Mouse (Mus musculus): ENCODE results near the gene Uxs1.

Gene Uxs1

GRCm38 (mm10) chr1:43789765-43790164 is 37.8 kb downstream of the Uxs1 start:
- DNase-seq, result no peak

DNA sequence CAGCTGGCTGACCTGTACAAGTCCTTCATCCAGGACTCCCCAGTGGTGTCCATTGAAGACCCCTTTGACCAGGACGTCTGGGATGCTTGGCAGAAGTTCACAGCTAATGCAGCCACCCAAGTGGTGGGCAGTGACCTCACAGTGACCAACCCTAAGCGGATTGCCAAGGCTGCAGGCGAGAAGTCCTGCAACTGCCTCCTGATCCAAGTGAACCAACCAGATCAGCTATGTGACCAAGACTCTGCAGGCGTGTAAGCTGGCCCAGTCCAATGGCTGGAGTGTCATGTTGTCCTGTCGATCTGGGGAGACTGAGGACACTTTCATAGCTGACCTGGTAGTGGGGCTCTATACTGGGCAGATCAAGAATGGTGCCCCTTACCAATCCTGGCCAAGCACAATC is 40.9 kb downstream of the Uxs1 start:
- DNase-seq, result no peak

DNA sequence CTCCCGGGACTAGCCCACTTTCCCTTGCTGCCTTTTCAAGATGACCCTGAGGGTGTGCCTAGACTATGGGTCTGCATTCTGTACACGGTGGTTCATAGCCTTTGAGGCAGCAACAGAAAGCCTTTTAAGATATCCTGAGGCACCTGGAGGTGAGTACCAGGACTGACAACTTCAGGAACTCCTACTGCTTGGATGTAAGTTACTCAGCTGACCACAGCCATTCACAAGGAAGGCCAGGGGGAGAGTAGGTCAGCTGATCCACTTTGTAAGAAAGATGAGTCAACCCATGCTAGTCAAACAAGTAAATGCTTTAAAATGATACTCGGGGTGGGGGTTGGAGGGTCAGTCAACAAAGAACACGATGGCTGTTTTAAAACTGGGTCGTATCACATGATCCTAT is 42.3 kb downstream of the Uxs1 start:
- no peak for DNase-seq

GRCm38 (mm10) chr1:43783186-43783585 is 44.4 kb downstream of the Uxs1 start:
- no peak for DNase-seq

GRCm38 (mm10) chr1:43782680-43783079 is 44.9 kb downstream of the Uxs1 start:
- DNase-seq, result peak; percentile 38

DNA sequence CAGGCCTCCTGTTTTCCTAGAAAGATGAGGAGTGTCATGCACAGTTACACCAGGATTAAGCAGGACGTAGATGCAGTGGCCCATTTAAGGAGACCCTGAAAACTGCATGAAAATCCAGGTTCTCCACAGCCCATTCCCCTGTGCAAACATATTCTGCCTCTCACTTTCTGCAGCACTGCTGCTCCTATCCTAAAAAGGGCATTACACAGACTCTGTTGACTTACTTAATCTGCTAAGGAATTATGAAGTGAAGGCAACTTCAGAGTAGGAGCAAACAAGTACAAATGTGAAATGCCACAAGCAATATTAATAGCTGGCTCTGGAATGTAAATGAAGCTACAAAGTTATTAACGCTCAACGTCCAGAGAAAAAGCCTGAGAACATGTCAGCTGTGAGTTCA is 45.9 kb downstream of the Uxs1 start:
- DNase-seq, result no peak

- no peak for DNase-seq
Observed at GRCm38 (mm10) chr1:43781195-43781594, 46.4 kb downstream of the Uxs1 start.

DNA sequence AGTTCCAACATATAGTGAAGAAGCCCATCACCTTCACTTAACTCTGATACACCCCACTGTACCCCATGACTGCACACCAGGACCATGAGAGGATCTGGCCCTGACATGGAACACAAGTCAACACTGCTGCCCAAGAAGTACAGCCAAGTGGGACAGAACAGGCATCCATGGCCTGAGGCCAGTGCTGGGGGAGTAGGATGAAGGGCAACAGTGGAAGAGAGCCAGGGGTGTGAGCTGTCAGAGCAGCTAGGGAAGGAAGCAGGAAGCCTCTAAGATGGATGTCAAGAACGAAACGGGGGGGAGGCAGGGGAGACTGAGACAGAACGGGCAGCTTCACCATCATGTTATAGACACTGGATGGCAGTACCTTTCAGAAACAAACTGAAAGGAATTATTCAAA is 51.5 kb downstream of the Uxs1 start:
- DNase-seq, result no peak

GRCm38 (mm10) chr1:43774126-43774525 is 53.5 kb downstream of the Uxs1 start:
- no peak for DNase-seq

DNA sequence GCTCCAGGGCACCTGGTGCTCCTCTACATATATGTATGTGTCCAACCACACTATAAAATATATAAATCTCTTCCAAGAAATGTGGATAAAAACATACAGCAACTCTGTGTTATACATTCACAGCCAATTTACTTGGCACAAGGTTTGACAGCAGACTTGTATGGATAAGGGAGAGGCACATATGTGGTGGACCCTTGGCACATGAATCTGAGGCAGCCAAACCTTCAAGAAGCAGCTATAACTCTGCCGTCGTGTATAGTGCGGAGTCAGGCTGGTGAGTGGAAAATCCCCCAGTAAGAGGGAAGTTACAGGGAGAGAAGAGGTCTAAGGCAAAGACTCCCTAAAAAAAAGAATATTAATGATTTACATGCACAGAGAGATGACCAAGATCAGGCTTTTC is 54.9 kb downstream of the Uxs1 start:
- no peak for DNase-seq

- no peak for DNase-seq
Observed at GRCm38 (mm10) chr1:43770032-43770431, 57.6 kb downstream of the Uxs1 start.

GRCm38 (mm10) chr1:43769348-43769747 is 58.3 kb downstream of the Uxs1 start:
- no peak for DNase-seq

GRCm38 (mm10) chr1:43768385-43768990 is 59.1 kb downstream of the Uxs1 start:
- DNase-seq, result no peak

DNA sequence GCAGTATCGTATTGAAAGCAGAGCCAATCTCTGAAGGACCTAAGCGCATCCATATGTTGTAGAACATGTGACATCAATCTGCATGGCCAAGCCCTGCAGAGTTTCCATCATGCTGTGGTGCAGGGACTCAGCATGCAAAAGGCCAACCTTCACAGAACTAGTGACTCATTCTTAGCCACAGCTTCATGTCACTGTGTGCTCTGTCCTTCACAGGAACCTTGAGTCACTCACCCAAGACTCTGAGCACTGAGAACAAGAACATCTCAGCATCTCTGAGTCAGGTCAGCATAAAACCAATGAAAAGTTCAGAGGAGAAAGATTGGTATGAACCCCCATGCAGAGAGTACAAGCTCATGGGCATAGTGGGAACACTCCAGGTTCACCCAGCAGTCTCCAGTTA is 61.3 kb downstream of the Uxs1 start:
- DNase-seq, result no peak

DNA sequence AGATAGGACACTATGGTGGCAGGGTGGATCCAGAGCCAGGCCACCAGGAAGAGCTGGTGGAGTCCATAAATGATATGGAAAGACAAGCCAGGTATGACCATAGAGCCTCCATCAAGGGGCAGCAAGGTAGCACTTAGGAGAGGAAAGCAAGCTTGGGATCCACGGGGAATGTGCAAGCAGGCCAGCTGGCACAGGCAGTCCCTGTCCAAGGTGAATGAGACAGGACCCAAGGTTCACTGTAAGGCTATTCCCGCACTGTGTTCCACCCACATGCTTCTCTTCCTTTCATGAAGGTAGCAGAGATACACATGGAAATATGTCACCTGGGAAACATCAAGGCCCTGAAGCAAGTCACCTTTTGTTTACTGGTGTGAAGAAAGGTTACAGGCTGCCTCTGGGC is 63.1 kb downstream of the Uxs1 start:
- no peak for DNase-seq

DNA sequence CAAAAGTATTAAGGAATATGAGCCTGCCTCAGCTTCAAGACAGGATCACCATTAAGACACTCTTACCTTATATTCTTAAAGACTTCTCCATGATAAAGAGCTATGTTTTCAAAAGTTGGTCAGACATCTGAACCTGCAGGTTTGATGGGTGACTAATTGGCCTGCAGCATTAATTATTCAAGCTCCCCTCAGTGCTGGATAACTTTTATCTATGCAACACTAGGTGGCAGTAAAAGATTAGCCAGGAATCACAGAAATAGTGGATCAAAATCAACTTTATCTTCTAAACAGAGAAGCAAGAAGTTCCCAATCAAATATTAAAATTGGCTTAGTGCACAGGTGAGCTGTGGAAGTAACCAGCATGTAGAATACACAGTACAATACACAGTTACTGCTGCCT is 67.5 kb downstream of the Uxs1 start:
- no peak for DNase-seq

- DNase-seq, result peak; percentile 28
Observed at GRCm38 (mm10) chr1:43754448-43755312, 72.9 kb downstream of the Uxs1 start.

- no peak for DNase-seq
Observed at GRCm38 (mm10) chr1:43738519-43738894, 89.1 kb downstream of the Uxs1 start.

- DNase-seq, result peak; percentile 45
Observed at GRCm38 (mm10) chr1:43737812-43738518, 89.6 kb downstream of the Uxs1 start.

DNA sequence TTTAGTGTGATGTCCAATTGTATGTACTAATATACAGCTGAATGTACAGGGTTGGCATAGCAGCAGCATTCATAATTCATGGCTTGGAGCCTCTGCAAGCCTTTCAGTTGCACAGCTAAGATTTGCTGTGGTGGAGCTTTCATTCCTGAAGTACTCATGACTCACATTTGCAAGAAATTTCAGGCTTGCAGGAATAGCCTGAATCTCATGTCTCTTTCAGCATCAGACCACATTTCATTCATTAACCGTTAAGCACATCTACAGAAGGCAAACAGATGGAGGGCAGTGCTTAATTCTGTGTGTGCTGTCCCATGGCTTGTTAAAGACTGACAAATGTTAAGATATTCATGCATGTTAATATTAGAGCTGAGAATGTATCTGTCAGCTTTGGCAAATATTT is 94.9 kb downstream of the Uxs1 start:
- no peak for DNase-seq

GRCm38 (mm10) chr1:43732100-43732499 is 95.5 kb downstream of the Uxs1 start:
- DNase-seq, result no peak

DNA sequence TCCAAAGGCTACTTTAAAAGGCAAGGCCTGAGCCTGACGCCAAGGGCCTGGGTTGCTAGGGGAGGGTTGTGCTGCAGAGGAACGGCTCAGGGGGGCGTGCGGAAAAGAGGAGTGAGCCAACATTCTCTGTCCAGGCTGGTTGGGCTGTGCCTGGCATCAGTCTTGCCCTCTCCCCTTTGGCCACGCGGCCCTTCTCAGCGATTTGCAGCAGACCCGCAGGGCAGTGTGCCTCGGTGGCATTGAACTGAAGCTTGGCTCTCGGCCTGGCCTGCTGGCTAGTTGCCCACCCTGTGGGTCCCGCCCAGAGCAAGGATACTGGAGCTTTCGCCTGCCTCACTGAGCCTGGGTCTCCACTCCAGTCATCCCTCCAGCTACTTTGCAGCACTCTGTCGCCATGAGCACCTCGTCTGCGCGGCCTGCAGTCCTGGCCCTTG is 97.1 kb downstream of the Uxs1 start, which contains the start of gene 1500015O10Rik:
Gene 1500015O10Rik, plus strand, starts transcription at position 112 of the 434 bp plus-strand sequence.
- peak; percentile 51 for DNase-seq

DNA sequence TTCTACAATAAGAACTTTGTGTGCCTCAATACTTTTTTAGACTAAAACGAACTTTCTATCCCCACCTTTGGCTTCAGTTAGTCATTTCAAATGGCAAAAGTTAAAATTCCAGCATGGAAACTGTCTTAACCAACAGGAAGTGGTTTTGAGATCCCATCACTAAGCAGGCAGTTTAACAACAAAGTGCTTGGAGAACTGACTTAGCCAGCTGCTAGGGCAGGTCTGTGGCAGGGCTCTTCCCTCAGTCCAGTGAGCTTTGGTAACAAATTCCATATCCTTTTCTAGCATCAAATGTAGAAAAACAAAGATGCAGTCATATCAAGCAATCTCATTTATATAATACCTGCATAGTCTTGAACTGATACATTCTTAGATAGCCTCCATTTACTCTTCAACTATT is 105.1 kb downstream of the Uxs1 start:
- DNase-seq, result no peak

DNA sequence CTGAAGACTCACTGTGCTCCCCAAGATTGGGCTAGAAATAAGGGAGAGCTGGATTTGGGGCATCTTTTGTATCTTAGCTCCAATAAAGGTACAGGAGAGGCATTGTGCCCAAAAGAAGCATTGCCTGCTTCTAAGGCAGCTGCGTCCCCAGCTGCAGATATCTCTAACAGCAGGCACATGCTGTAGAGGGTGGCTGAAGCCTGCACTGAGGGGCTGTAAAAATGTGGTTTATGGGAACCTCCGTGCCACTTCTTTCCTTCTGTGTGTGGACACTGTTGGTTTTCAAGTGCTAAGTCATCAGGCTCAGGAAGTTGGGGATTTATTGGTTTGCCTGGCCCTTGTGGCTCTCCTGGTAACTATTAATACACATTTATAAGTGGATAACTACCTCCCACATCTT is 108.8 kb downstream of the Uxs1 start:
- DNase-seq, result no peak
